Mouse (Mus musculus): ENCODE measurements around the gene Pld4.

GRCm38 (mm10) chr12:112766586-112766985 is 6.1 kb downstream of the Pld4 start:
- TF ChIP-seq POLR2A (IDR thresholded peaks at IDR 0.05; ENCODE audit: borderline replicate concordance, control insufficient read depth, low read depth, low read length) (no peak), CTCF (IDR thresholded peaks at IDR 0.05; ENCODE audit: control insufficient read depth, insufficient read depth, low read length) (no peak)

Data from bone marrow, adult 2 months (tissue).